Mouse (Mus musculus): ENCODE measurements at regions not wholly inside any gene's neighbourhood (a gene's known extent, or its start where the extent isn't known, plus 50 kb on each side); places are given as distances from the start of the nearest gene placed in this dataset.

DNA sequence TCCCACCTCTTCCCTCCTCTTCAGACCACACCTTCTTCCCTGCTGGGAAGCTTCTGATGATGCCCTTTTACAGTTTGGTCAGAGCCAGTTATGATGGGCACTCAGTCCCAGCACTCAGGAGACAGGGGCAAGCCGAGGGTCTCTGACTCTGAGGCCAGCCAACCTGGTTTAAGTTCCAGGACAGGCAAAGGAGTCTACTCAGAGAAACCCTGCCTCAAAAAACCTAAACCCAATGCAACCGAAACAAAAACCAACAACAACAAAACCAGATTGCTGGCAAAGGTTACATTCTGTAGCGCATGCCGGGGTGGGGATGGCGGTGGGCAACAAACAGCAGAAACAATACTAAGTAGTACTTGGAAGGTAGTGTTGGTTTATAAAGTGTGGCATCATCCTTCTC is 260.2 kb downstream of the Cog6 start:
- DNase-seq (ENCODE audit: low spot score): no peak

- DNase-seq (ENCODE audit: low spot score): no peak
Observed at GRCm38 (mm10) chr3:52756006-52756405, 261.0 kb downstream of the Cog6 start.

DNA sequence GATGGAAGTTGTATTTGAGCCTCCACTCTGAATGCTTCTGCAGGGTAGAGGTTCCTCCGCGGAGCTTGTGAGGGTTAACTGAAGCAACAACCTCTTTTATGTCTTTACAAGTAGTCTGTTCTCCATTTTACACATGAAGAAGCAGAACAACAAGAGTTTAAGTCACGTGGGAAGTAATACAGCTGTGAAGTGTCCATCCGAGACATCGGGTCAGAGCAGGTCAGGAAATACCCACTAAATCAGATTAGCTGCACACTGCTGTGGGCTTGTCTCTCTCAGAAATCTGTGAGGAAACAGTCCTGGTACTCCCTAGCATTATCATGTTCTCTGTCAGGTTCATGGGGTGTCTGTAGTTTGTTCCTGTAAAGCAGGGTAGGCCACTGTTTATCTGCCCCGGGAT is 262.1 kb downstream of the Cog6 start:
- DNase-seq (ENCODE audit: low spot score): no peak

DNA sequence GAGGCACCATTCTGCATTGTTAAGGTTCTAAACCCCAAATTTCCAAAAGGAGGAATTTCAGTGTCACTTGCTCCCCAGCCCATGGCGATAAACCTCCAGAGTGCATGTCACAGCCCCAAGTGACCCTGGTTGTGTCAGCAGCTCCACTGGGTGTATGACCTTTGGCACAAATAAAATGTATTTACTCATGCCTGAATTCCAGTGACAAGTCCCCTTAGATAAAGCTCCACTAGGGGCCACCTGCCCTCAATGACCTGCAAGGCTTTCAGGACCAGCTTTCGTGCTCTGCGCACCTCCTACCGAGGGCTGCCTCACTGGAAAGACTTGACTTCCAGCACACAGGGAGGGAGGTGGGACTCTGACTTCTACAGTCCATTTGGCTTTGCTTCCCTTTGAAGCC is 262.6 kb downstream of the Cog6 start:
- peak; percentile 77 for DNase-seq (ENCODE audit: low spot score)

- DNase-seq (ENCODE audit: low spot score): no peak
Observed at GRCm38 (mm10) chr3:52746917-52747316, 270.1 kb downstream of the Cog6 start.

- DNase-seq (ENCODE audit: low spot score): no peak
Observed at GRCm38 (mm10) chr3:52744334-52744733, 272.7 kb downstream of the Cog6 start.

DNA sequence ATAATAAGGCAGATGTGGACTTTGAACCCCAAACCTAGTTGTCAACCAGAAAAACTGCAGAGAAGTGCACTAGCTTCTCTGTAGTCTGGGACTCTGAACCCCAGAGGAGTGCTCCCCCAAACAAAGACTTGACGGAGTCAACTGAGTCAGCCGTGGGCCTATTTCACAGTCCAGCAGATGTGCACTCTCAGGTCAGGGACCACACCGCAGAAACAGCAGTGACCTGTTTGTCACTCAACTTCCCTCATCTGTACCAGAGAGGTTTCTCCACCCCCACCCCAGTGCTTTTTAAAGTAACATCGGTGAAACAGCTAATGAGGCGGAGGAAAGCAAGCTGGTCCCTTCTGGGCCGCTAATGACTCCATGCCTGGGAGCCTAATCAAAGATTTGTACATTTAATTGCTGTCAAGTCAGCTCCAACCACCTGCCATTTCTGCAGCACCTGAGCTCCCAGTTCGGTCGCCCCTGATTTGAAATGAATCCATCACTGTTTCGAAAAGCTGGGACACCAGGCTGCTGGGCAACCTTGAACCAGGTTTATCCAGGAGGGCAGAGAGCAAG is 276.5 kb downstream of the Cog6 start:
- DNase-seq (ENCODE audit: low spot score): no peak

DNA sequence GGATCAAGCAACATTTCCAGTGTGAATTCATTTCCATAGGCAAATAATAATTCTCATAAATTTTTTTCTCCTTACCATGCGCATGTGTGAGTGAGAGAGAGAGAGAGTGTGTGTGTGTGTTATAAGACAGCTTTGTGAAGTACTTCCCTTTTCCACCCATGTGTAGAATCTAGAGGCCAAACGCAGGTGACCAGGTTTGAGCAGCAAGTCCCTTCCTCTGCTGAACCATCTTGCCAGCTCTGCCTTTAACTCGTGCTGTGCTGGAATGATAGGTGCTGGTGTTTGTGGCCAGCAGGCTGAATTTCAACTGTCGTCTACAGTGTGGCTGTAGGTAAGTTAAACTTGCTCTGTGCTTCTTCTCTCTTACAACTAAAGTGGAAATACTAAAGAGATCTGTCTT is 277.5 kb downstream of the Cog6 start:
- no peak for DNase-seq (ENCODE audit: low spot score)

DNA sequence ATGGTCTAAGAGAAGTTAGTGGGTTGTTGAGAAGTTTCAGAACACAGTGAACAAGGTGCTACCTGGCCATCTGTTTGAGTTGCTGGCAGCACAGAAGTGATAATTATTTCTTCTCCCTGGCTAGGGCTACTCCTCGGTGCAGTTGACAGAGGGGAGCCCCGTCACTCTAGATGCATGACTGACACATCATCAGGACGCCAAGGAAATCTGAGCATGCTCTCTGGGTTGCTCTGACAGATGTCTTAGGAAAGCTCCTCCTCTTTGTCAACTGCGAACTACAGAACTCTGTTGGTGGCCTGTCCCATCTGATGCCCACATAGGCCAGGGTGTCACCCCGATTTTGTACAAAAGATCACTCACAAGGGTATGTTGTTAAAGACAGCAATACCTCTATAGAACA is 278.7 kb downstream of the Cog6 start:
- DNase-seq (ENCODE audit: low spot score): no peak

DNA sequence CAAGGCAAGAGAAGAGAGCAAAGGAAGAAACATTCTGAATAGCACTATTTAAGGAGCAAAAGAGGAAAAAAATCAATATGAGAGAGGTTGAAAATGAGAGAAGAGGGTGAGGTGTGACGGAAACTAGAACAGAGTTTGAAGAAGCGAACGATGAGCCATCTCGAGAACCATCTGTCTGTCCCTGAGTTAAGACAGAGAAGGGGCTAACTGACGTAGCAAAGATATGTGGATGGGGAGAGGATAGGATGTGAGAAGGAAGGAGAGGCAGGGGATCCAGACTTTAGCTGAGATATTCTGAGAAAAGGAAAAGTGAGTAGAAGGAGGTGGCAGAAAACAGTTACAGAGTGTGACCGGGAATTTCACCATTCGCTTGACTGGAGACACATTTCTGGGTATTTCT is 281.1 kb downstream of the Cog6 start:
- no peak for DNase-seq (ENCODE audit: low spot score)

DNA sequence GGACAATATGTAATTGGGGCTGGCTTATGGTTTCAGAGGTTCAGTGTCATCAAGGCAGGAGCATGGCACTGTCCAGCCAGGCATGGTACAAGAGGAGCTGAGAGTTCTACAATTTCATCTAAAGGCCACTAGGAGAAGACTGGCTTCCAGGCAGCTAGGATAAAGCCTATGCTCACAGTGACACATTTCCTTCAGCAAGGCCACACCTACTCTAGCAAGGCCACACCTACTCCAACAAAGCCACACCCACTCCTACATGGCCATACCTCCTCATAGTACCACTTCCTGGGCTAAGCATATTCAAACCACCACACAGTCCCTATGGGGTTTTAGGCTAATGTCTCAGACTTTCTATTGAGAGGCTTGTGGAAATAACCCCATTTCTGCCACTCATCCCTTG is 285.1 kb downstream of the Cog6 start:
- no peak for DNase-seq (ENCODE audit: low spot score)

- no peak for DNase-seq (ENCODE audit: low spot score)
Observed at GRCm38 (mm10) chr3:52731491-52731890, 285.5 kb downstream of the Cog6 start.

DNA sequence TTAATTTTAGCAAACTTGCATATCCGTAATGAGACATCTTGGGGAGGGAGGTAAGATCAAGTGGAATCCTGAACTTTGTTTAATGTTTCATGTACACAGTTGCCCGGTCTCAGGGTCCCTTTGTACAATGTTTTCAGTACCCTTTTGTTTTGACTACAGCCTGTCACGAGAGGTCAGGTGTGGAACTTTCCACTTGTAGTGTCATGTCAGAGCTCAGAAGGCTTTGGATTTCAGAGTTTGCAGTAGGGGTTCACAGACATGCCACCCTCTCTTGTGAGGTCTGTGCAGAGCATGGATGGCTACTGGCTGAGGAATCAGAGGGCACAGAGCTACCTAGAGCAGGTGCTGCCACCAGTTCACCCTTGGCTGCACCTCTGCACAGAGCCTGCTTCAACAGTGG is 287.3 kb downstream of the Cog6 start:
- DNase-seq (ENCODE audit: low spot score): no peak

- DNase-seq (ENCODE audit: low spot score): no peak
Observed at GRCm38 (mm10) chr3:52728860-52729259, 288.2 kb downstream of the Cog6 start.

- DNase-seq (ENCODE audit: low spot score): no peak
Observed at GRCm38 (mm10) chr3:52728426-52728825, 288.6 kb downstream of the Cog6 start.

GRCm38 (mm10) chr3:52724354-52724753 is 292.7 kb downstream of the Cog6 start:
- DNase-seq (ENCODE audit: low spot score): no peak

DNA sequence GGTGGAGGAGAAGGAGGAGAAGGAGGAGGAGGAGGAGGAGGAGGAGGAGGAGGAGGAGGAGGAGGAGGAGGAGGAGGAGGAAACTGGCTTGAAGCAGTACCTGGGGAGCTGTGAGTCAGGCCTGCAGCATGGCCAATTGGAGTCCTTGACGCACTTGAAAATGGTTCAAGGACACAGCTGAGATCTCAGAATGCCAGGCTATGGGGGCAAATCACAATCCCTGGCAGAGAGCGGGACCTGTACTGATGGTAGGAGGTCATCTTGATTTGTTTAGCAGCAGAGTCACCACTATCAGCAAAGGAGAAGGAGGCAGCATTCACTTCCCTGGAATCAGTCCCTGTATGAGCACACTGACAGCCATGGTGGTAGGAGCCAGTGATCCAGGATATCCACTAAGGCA is 294.1 kb downstream of the Cog6 start:
- DNase-seq (ENCODE audit: low spot score): no peak

DNA sequence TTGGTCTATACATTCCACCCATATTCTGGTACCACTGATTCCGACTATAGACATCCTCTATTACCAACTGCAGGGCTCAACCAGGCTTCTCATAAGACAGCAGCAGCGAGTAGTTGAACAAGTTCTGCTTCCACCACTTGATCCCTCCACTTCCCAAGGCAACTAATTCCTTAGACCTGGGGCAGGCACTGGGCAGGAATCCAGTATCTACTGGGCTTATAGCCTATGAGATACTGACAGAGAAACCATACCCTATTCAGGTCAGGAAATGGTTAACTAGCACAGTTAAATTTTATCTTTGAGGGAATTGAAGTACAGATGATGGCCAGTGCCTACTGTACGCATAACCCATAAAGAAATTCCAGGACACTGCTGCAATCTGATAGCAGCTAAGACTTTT is 297.9 kb downstream of the Cog6 start:
- DNase-seq (ENCODE audit: low spot score): no peak

DNA sequence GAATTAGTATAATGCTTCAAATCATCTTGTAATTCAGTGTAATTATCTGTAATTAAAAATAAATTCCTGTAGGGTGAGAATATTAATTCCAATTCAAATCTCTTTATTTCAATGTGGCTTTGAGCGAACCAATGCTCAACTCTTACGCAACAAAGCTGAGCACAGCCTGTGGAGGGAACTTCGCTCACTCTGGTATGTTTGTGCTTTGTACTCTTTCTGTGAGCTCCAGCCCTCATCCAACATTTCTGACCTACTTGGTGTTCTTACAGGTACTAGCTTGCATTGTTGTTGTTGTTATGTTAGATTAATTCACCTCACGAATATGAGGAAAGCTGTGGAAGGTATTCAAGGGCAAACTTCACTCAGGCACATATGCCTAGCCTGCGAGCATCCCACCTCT is 299.7 kb downstream of the Cog6 start:
- no peak for DNase-seq (ENCODE audit: low spot score)

- DNase-seq (ENCODE audit: low spot score): no peak
Observed at GRCm38 (mm10) chr3:52712151-52712550, 304.9 kb downstream of the Cog6 start.

- DNase-seq (ENCODE audit: low spot score): peak; percentile 21
Observed at GRCm38 (mm10) chr3:52711133-52711532, 305.9 kb downstream of the Cog6 start.

DNA sequence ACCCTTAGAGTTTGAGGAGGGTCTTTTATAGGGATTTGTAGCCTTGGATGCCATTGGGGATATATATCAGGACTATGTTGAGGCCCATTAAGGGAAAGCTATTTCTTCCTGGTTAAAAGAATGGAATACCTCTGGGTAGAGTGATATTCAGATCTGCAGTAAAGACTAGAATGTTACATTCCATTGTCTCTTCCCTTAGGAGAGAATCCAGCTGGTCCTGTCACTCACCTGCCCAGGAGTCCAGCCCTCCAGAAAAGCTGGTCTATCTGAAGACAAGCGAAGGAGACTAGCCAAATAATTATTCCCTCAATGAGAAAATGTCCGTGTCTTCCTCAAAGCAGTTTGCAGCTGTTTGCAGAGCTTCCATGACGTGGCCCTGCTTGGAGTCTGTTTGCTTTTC is 308.3 kb downstream of the Cog6 start:
- DNase-seq (ENCODE audit: low spot score): no peak

- no peak for DNase-seq (ENCODE audit: low spot score)
Observed at GRCm38 (mm10) chr3:52708301-52708700, 308.7 kb downstream of the Cog6 start.

DNA sequence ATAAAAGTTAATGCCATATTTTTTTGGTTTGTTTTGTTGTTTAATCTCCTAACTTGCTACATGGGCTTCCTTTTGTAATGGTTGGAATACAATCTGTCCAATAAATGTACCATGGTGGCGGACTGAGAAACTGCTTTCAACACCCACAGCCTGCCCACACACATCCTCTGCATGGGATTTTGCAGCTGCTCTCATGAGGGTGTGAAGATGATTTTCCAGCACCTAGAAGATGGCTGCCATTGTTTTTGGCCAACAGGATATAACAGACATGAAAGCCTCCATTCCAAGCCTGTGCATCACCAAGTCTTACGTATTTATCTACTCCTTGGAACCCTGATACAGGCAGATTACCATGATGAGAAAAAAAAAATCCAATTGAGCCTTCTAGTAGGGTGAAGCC is 310.4 kb downstream of the Cog6 start:
- no peak for DNase-seq (ENCODE audit: low spot score)

DNA sequence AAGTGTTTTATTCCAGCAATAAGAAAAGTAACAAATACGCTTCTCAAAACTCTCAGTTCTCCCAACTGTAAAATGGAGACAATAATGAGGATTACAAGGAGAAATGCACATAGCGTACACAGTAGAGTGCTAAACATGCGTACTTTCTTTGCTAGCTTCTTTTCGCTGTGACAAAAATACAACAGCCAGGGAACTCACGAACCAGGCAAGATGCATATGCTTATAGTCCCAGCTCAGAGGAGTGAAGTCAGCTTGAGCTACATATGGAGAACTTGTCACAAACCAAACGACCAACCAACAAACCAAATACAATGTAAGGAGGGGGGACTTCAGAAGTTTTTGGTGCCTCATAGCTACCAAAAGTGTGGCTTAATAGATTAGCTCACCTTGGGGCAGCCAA is 313.3 kb downstream of the Cog6 start:
- no peak for DNase-seq (ENCODE audit: low spot score)
